Mouse (Mus musculus): ENCODE measurements around the gene Mafg.

Mafg gene

GRCm38 (mm10) chr11:120647047-120647830 is 13.8 kb upstream of the Mafg start:
- no peak for DNase-seq (ENCODE audit: low spot score)

- DNase-seq (ENCODE audit: low spot score), result peak; percentile 94
Observed at GRCm38 (mm10) chr11:120643601-120643987, 10.2 kb upstream of the Mafg start, which contains the start of gene Pycr1. Gene Pycr1, minus strand, starts transcription at chr11:120643769.

GRCm38 (mm10) chr11:120642939-120643600 is 9.7 kb upstream of the Mafg start:
- DNase-seq (ENCODE audit: low spot score), result no peak

GRCm38 (mm10) chr11:120641869-120642268 is 8.5 kb upstream of the Mafg start:
- no peak for DNase-seq (ENCODE audit: low spot score)

- no peak for DNase-seq (ENCODE audit: low spot score)
Observed at GRCm38 (mm10) chr11:120641255-120641654, 7.9 kb upstream of the Mafg start.

- DNase-seq (ENCODE audit: low spot score), result no peak
Observed at GRCm38 (mm10) chr11:120634810-120635209, 1.4 kb upstream of the Mafg start.

GRCm38 (mm10) chr11:120632559-120633519 is 561 bp downstream of the Mafg start:
- peak; percentile 81 for DNase-seq (ENCODE audit: low spot score)

- no peak for DNase-seq (ENCODE audit: low spot score)
Observed at GRCm38 (mm10) chr11:120631726-120632448, 1.5 kb downstream of the Mafg start.

- peak; percentile 77 for DNase-seq (ENCODE audit: low spot score)
Observed at GRCm38 (mm10) chr11:120630881-120631725, 2.3 kb downstream of the Mafg start.

GRCm38 (mm10) chr11:120630401-120630871 is 3.0 kb downstream of the Mafg start:
- DNase-seq (ENCODE audit: low spot score), result peak; percentile 77

- peak; percentile 74 for DNase-seq (ENCODE audit: low spot score)
Observed at GRCm38 (mm10) chr11:120629911-120630310, 3.5 kb downstream of the Mafg start.

GRCm38 (mm10) chr11:120629341-120629730 is 4.1 kb downstream of the Mafg start:
- no peak for DNase-seq (ENCODE audit: low spot score)

- no peak for DNase-seq (ENCODE audit: low spot score)
Observed at GRCm38 (mm10) chr11:120628601-120629340, 4.6 kb downstream of the Mafg start.

- DNase-seq (ENCODE audit: low spot score), result no peak
Observed at GRCm38 (mm10) chr11:120627468-120628300, 5.7 kb downstream of the Mafg start.

- no peak for DNase-seq (ENCODE audit: low spot score)
Observed at GRCm38 (mm10) chr11:120626785-120627467, 6.5 kb downstream of the Mafg start.

- DNase-seq (ENCODE audit: low spot score), result no peak
Observed at GRCm38 (mm10) chr11:120625152-120625775, 8.1 kb downstream of the Mafg start, which contains the start of gene Sirt7. Gene Sirt7, minus strand, starts transcription at chr11:120625240.

GRCm38 (mm10) chr11:120624680-120625111 is 8.7 kb downstream of the Mafg start:
- peak; percentile 89 for DNase-seq (ENCODE audit: low spot score)
